Mouse (Mus musculus) kidney, embryonic 14.5 days (tissue): Measurements from ENCODE around the gene Gm44965. TPM values are rescaled to one million over a fixed set of nuclear protein-coding genes. Genes with fewer than 3 reads are reported as not detected.

ENCODE experiments used
- ATAC-seq: fragments of 200-750 bp; cut with Nextera tagmentation; 2 replicates; pipeline ENCODE4 v1.8.0; 2017; ENCODE audit warnings: moderate number of reproducible peaks, mild to moderate bottlenecking, moderate TSS enrichment, moderate library complexity; ENCODE audit not compliant: low FRiP score, low TSS enrichment
- H3K27ac ChIP-seq: fragments of 300-500 bp; sonication (generic); 2 replicates; pipeline ENCODE4 v1.5.1; 2014; ENCODE audit warnings: low read depth, mild to moderate bottlenecking, low read length, moderate library complexity, mixed read lengths
- H3K27me3 ChIP-seq: fragments of 300-500 bp; sonication (generic); 2 replicates; pipeline ENCODE4 v1.6.1; 2014; ENCODE audit warnings: mild to moderate bottlenecking, low read length; ENCODE audit not compliant: control insufficient read depth, insufficient read depth
- H3K36me3 ChIP-seq: fragments of 300-500 bp; sonication (generic); 2 replicates; pipeline ENCODE4 v1.6.1; 2014; ENCODE audit warnings: low read length, mixed read lengths; ENCODE audit not compliant: control insufficient read depth, insufficient read depth
- H3K4me1 ChIP-seq: fragments of 300-500 bp; sonication (generic); 2 replicates; pipeline ENCODE4 v1.6.1; 2014; ENCODE audit warnings: low read length, mixed read lengths; ENCODE audit not compliant: control insufficient read depth, insufficient read depth
- H3K4me2 ChIP-seq: fragments of 300-500 bp; sonication (generic); replicated peaks from 2 replicates; pipeline ENCODE4 v1.6.1; 2014; ENCODE audit warnings: low read depth, mild to moderate bottlenecking, low read length
- H3K4me3 ChIP-seq: fragments of 300-500 bp; sonication (generic); 2 replicates; pipeline ENCODE4 v1.5.1; 2014; ENCODE audit warnings: mild to moderate bottlenecking, low read length
- H3K9ac ChIP-seq: fragments of 300-500 bp; sonication (generic); 2 replicates; pipeline ENCODE4 v1.6.1; 2014; ENCODE audit warnings: low read depth, mild to moderate bottlenecking, low read length, moderate library complexity
- H3K9me3 ChIP-seq: fragments of 300-500 bp; sonication (generic); 2 replicates; pipeline ENCODE4 v1.6.1; 2016; ENCODE audit warnings: low read length; ENCODE audit not compliant: control insufficient read depth
- WGBS: fragments of 180-500 bp; shearing (Covaris S2); extraction: QIAGEN DNeasy Blood & Tissue Kit; methylation state at CpG from one replicate; pipeline ENCODE4 v1.1.7; 2014; 5-methylcytosine and 5-hydroxymethylcytosine counted together
- polyA plus RNA-seq: library from polyadenylated mRNA; unstranded; fragments of >200 nt; fragmentation: Nextera tagmentation; extraction: Ambion mirVana; gene quantifications from 2 replicates; pipeline ENCODE4 v1.2.1, GENCODE M21; 2014

Gene Gm44965
- polyA plus RNA-seq, 1 experiment from 2014 or later, result not detected

- Histone ChIP-seq H3K36me3 (no peaks in the 10 kb centered on the region), H3K4me1 (peaks cover 26% of the 10 kb centered on the region; the same call in 1 of the 2 replicates), H3K9ac (peak within 1 kb of the TSS; percentile 28; the same call in 1 of the 2 replicates), H3K4me3 (peak within 1 kb of the TSS; percentile 11; the same call in 1 of the 2 replicates), H3K4me2 (peak within 1 kb of the TSS; percentile 35), H3K9me3 (no peaks in the 10 kb centered on the region), H3K27ac (peak within 1 kb of the TSS; percentile 73; the same call in 1 of the 2 replicates), H3K27me3 (no peaks in the 10 kb centered on the region)
- 13% methylated on average over 6 of the region's 6 CpGs for WGBS
- ATAC-seq, result peak; percentile 69
Measured at GRCm38 (mm10) chr6:48572572-48573061, 21.1 kb upstream of the Gm44965 start, which contains the start of gene Rarres2. Gene Rarres2 (minus strand): TSS chr6:48572789.

- H3K27ac ChIP-seq, result no peak overlapping the region; the same call in 1 of the 2 replicates
- H3K36me3 ChIP-seq, result no peaks in the 10 kb centered on the region
- WGBS, result 26% methylated on average over 10 of the region's 10 CpGs
- no peak overlapping the region for H3K4me2 ChIP-seq
- no peaks in the 10 kb centered on the region for H3K9me3 ChIP-seq
- peak; percentile 15; the same call in 1 of the 2 replicates for ATAC-seq
- H3K4me3 ChIP-seq, result no peak overlapping the region
- H3K27me3 ChIP-seq, result no peaks in the 10 kb centered on the region
- peaks cover 30% of the 10 kb centered on the region for H3K4me1 ChIP-seq
- no peak overlapping the region for H3K9ac ChIP-seq
Measured at GRCm38 (mm10) chr6:48573280-48573679, 20.5 kb upstream of the Gm44965 start.

GRCm38 (mm10) chr6:48573981-48574380 is 19.8 kb upstream of the Gm44965 start:
- peaks cover 29% of the 10 kb centered on the region for H3K4me1 ChIP-seq
- H3K27ac ChIP-seq, result no peak overlapping the region
- H3K9me3 ChIP-seq, result no peaks in the 10 kb centered on the region
- no peak overlapping the region for H3K4me2 ChIP-seq
- H3K27me3 ChIP-seq, result no peaks in the 10 kb centered on the region
- H3K9ac ChIP-seq, result no peak overlapping the region
- no peaks in the 10 kb centered on the region for H3K36me3 ChIP-seq
- no peak for ATAC-seq
- H3K4me3 ChIP-seq, result no peak overlapping the region
- WGBS, result 71% methylated on average over 3 of the region's 3 CpGs

- H3K4me3 ChIP-seq, result no peak overlapping the region
- H3K4me2 ChIP-seq, result no peak overlapping the region
- 24% methylated on average over 5 of the region's 5 CpGs for WGBS
- peaks cover 18% of the 10 kb centered on the region; the same call in 1 of the 2 replicates for H3K4me1 ChIP-seq
- no peak overlapping the region for H3K27ac ChIP-seq
- H3K27me3 ChIP-seq, result no peaks in the 10 kb centered on the region
- H3K9ac ChIP-seq, result no peak overlapping the region
- no peaks in the 10 kb centered on the region for H3K36me3 ChIP-seq
- no peaks in the 10 kb centered on the region for H3K9me3 ChIP-seq
- ATAC-seq, result no peak
Measured at GRCm38 (mm10) chr6:48578736-48579135, 15.0 kb upstream of the Gm44965 start.

GRCm38 (mm10) chr6:48579215-48579648 is 14.5 kb upstream of the Gm44965 start:
- Histone ChIP-seq H3K27ac (peak overlapping the region; percentile 55; the same call in 1 of the 2 replicates), H3K4me2 (no peak overlapping the region), H3K9me3 (no peaks in the 10 kb centered on the region), H3K4me3 (no peak overlapping the region), H3K4me1 (peaks cover 18% of the 10 kb centered on the region; the same call in 1 of the 2 replicates), H3K27me3 (no peaks in the 10 kb centered on the region), H3K36me3 (no peaks in the 10 kb centered on the region), H3K9ac (no peak overlapping the region)
- no peak for ATAC-seq
- 29% methylated on average over 5 of the region's 5 CpGs for WGBS

- WGBS, result 77% methylated on average over 3 of the region's 3 CpGs
- no peaks in the 10 kb centered on the region for H3K27me3 ChIP-seq
- no peaks in the 10 kb centered on the region for H3K36me3 ChIP-seq
- H3K4me2 ChIP-seq, result no peak overlapping the region
- H3K9ac ChIP-seq, result no peak overlapping the region
- no peak overlapping the region for H3K27ac ChIP-seq
- peaks cover 18% of the 10 kb centered on the region; the same call in 1 of the 2 replicates for H3K4me1 ChIP-seq
- no peak overlapping the region for H3K4me3 ChIP-seq
- ATAC-seq, result no peak
- no peaks in the 10 kb centered on the region for H3K9me3 ChIP-seq
Measured at GRCm38 (mm10) chr6:48581257-48581656, 12.5 kb upstream of the Gm44965 start.

- Histone ChIP-seq H3K27ac (no peak overlapping the region), H3K4me1 (peaks cover 18% of the 10 kb centered on the region; the same call in 1 of the 2 replicates), H3K9me3 (no peaks in the 10 kb centered on the region), H3K4me2 (no peak overlapping the region), H3K9ac (no peak overlapping the region), H3K4me3 (no peak overlapping the region), H3K36me3 (no peaks in the 10 kb centered on the region), H3K27me3 (no peaks in the 10 kb centered on the region)
- ATAC-seq, result no peak; the same call in 1 of the 2 replicates
- 59% methylated on average over 3 of the region's 3 CpGs for WGBS
Measured at GRCm38 (mm10) chr6:48582037-48582436, 11.7 kb upstream of the Gm44965 start.

DNA sequence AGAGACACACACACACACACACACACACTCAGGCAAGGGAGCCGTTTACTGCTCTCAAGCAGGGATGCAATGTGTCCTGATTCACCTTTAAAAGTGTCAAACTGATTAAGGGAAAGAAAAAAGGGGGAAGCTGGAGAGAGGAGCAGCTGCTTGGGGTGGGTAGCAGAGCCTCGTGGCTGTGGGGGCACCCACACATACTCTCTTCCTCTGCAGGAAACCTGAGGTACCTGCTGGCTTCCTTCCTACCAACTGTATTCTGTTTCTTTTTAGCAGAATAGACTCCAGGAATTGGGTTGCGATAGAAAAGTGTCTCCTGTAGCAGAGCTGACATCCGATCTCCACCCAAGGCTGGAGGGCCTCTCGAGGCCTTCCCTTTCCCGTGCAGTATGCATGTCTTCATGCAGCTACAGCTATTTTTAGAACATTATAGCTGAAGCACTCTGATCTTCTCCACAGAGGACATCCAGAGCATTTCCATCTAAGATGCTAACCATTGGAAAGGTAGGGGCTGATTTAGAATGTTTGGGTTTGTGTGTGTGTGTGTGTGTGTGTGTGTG is 4.5 kb upstream of the Gm44965 start, which contains the start of gene Gm45021:
Gene Gm45021 (plus strand): TSS at position 417 of the 557 bp plus-strand sequence.
- WGBS, result 10% methylated on average over 6 of the region's 6 CpGs
- H3K9ac ChIP-seq, result no peak within 1 kb of the TSS

GRCm38 (mm10) chr6:48591221-48591845 is 2.4 kb upstream of the Gm44965 start:
- WGBS, result 84% methylated on average over 3 of the region's 3 CpGs
- H3K36me3 ChIP-seq, result peaks cover 4% of the 10 kb centered on the region
- no peak overlapping the region for H3K4me3 ChIP-seq
- no peak overlapping the region for H3K9ac ChIP-seq
- no peaks in the 10 kb centered on the region for H3K27me3 ChIP-seq
- ATAC-seq, result no peak
- peaks cover 3% of the 10 kb centered on the region for H3K9me3 ChIP-seq
- no peak overlapping the region for H3K27ac ChIP-seq
- H3K4me2 ChIP-seq, result no peak overlapping the region
- peaks cover 10% of the 10 kb centered on the region; the same call in 1 of the 2 replicates for H3K4me1 ChIP-seq

More for the DNA sequence above, 4.5 kb upstream of the Gm44965 start, which contains the start of gene Gm45021:
- Histone ChIP-seq H3K36me3 (no peaks in the 10 kb centered on the region), H3K4me1 (0 out of 2 replicates have a peak, but pooled peaks cover 4% of the 10 kb centered on the region), H3K4me2 (no peak within 1 kb of the TSS), H3K27me3 (no peaks in the 10 kb centered on the region), H3K27ac (peak within 1 kb of the TSS; percentile 30; the same call in 1 of the 2 replicates), H3K9me3 (no peaks in the 10 kb centered on the region), H3K4me3 (no peak within 1 kb of the TSS)
- ATAC-seq, result no peak
